Mouse (Mus musculus) erythroblast, adult 5-6 weeks (primary cell): Measurements from ENCODE around the gene Amdhd1. TPM values are rescaled to one million over a fixed set of nuclear protein-coding genes. Genes with fewer than 3 reads are reported as not detected.

Experiments used
- ATAC-seq: replicated peaks from 2 replicates; pipeline ENCODE4 v1.8.0; 2016; ENCODE audit warnings: moderate number of reproducible peaks, mild to moderate bottlenecking, moderate TSS enrichment, inconsistent platforms; ENCODE audit not compliant: poor library complexity, low FRiP score, severe bottlenecking
- total RNA-seq, 2 experiments: library from RNA; stranded (forward) in 1 of 2; stranded (reverse) in 1 of 2; fragments of 150-400 nt in 1 of 2; fragments of 200-764, 138-1000 nt in 1 of 2; gene quantifications; 2 replicates each; pipeline versions ENCODE4 v1.2.3 to v1.2.4; 2015 to 2017; ENCODE audit warnings: low replicate concordance in 2 of 2

Amdhd1 gene
- total RNA-seq, 2 experiments from 2014 or later = not detected

- ATAC-seq = no peak
Observed at GRCm38 (mm10) chr10:93486622-93487021, 53.2 kb downstream of the Amdhd1 start.

DNA sequence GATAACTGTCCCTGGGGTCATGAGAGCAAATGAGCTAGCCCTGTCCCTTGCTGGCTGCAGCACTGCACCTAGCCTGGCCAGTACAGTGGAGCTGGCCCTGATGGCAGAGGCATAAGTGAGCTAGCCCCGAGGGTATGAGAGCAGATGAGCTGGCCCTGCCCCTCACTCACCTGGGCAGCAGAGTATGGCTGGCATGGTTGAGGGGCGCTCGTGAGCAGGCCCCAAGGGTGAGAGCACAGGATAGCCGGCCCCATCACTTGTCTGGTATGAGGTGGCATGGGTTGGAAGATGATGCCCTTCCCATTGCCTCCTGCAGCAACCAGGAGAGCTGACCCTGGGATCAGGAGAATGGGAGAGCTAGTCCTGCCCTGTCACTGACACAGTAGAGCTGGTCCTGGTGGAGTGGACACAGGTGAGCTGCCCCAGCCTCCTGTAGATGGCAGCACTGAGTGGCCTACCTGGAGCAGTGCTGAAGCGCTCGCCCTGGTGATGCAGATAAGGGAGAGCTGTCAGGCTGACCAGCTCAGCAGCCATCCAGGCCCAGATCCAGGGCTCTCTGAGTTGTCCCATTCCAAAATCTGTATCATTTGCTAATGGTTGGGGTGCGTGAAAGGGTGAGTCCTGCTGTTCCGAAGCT lies 54.7 kb downstream of the Amdhd1 start:
- ATAC-seq = peak; percentile 79

- no peak for ATAC-seq
Observed at GRCm38 (mm10) chr10:93484511-93484910, 55.3 kb downstream of the Amdhd1 start.

Other genes starting within 250 kb of the Amdhd1 start
- 3.8 TPM in 2 replicates for gene Elk3, start 228.9 kb downstream of the Amdhd1 start, total RNA-seq (2015; ENCODE audit: low replicate concordance)
- 3.3 and 4.2 TPM in 2 replicates for gene Elk3, start 228.9 kb downstream of the Amdhd1 start, total RNA-seq (2017; ENCODE audit: low replicate concordance)
- gene Lta4h, start 86.6 kb downstream of the Amdhd1 start, total RNA-seq (2015; ENCODE audit: low replicate concordance) = 251 and 286 TPM in 2 replicates
- 144 and 157 TPM in 2 replicates for gene Lta4h, start 86.6 kb downstream of the Amdhd1 start, total RNA-seq (2017; ENCODE audit: low replicate concordance)
- 2.5 and 3.6 TPM in 2 replicates for gene Hal, start 51.3 kb downstream of the Amdhd1 start, total RNA-seq (2015; ENCODE audit: low replicate concordance)
- gene Hal, start 51.3 kb downstream of the Amdhd1 start, total RNA-seq (2017; ENCODE audit: low replicate concordance) = 0.51 and 1.3 TPM in 2 replicates
- gene Ccdc38, start 599 bp upstream of the Amdhd1 start, total RNA-seq (2015; ENCODE audit: low replicate concordance) = not detected in 2 replicates
- 0.34 TPM in 1 of 2 replicates, not detected in the other for gene Ccdc38, start 599 bp upstream of the Amdhd1 start, total RNA-seq (2017; ENCODE audit: low replicate concordance)
- 36.8 and 37.9 TPM in 2 replicates for gene Snrpf, start 49.7 kb upstream of the Amdhd1 start, total RNA-seq (2015; ENCODE audit: low replicate concordance)
- gene Snrpf, start 49.7 kb upstream of the Amdhd1 start, total RNA-seq (2017; ENCODE audit: low replicate concordance) = 25.2 and 64.4 TPM in 2 replicates
- 8.8 and 13.0 TPM in 2 replicates for gene Ntn4, start 100.6 kb upstream of the Amdhd1 start, total RNA-seq (2015; ENCODE audit: low replicate concordance)
- 12.6 and 16.9 TPM in 2 replicates for gene Ntn4, start 100.6 kb upstream of the Amdhd1 start, total RNA-seq (2017; ENCODE audit: low replicate concordance)